Mouse (Mus musculus): ENCODE data around the gene Apobec3.
A peak's percentile ranks its signal among the peaks of the same experiment; 100 is the strongest.

DNA sequence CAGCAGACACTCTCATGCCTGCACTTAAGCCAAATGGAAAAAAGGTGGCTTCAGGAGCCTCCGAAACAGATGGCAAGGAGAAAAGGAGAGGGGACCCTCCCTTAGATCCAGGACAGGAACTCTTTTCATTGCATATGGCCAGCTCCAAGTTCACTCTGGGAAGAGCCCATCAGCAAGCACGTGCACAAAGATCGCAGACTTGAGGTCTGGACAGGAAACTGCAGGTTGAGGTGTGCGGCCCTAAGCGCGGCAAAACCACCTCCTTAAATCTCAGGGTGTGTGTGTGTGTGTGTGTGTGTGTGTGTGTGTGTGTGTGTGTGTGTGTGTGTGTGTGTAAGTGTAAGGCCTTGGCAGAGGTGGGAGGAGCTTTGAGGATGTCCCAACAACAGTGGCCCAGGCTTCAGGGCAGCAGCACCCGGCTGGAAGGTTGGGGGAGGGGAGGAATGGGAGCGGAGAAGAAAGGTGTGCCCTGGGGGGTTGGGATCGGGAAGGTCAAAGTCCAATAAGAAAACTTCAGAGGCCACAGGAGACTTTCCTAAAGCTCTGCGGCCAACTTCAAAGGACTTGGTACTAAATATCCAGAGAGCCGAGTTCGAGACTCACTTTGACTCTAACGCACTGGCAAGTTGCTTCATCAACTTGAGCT, 40.2 kb downstream of the Apobec3 start:
- no peak for TF ChIP-seq CTCF (IDR thresholded peaks at IDR 0.05; ENCODE audit: low read depth, low read length)
- peak; percentile 88 for TF ChIP-seq EP300 (IDR thresholded peaks at IDR 0.05; ENCODE audit: insufficient read depth, low read depth, low read length)

Data from ES-Bruce4 (cell line).